Mouse (Mus musculus) liver, adult 2 months (tissue): ENCODE data around the gene Opn1sw.

ENCODE experiments used
- CTCF ChIP-seq: fragments of 200-500 bp; IDR thresholded peaks from 2 replicates; pipeline ENCODE4 v1.5.1; 2011; ENCODE audit warnings: low read depth, low read length, control low read depth
- POLR2A ChIP-seq: fragments of 200-500 bp; IDR thresholded peaks from 2 replicates; pipeline ENCODE4 v1.6.1; 2011; ENCODE audit warnings: low read length, control low read depth; ENCODE audit not compliant: insufficient read depth; ENCODE audit errors: extremely low read depth

DNA sequence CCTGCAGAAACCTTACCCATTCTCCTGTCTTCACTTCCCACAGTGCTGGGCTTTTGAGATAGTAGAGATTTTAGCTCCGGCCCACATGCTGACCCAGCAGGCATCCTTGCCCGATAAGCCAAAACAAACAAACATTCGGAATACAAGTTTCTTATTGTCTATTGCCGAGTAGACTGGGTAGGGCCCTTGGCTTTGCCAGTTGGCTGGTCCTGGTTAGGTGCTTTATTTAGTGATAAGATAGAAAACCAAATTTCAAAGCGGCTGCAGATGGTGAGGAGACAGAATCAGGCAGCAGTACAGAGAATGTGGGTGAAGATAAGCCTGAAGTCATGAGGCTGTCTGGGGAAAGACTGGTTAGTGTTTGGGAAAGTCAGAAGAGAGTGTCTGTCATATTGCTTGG, 35.5 kb downstream of the Opn1sw start:
- TF ChIP-seq POLR2A (no peak), CTCF (no peak)
